Mouse (Mus musculus) thymus, adult 2 months (tissue): ENCODE measurements around the gene Phc2.

Source experiments
- CTCF ChIP-seq: fragments of 200-500 bp; IDR thresholded peaks from 2 replicates; pipeline ENCODE4 v1.5.1; 2012; ENCODE audit warnings: mild to moderate bottlenecking, control low read depth, low read length, moderate library complexity, borderline replicate concordance; ENCODE audit not compliant: control insufficient read depth, poor library complexity, insufficient read depth; ENCODE audit errors: extremely low read depth
- POLR2A ChIP-seq: fragments of 200-500 bp; IDR thresholded peaks from 2 replicates; pipeline ENCODE4 v1.6.1; 2012; ENCODE audit warnings: mild to moderate bottlenecking, low read length, control low read depth, moderate library complexity; ENCODE audit not compliant: control insufficient read depth, poor library complexity, insufficient read depth; ENCODE audit errors: extremely low read depth

DNA sequence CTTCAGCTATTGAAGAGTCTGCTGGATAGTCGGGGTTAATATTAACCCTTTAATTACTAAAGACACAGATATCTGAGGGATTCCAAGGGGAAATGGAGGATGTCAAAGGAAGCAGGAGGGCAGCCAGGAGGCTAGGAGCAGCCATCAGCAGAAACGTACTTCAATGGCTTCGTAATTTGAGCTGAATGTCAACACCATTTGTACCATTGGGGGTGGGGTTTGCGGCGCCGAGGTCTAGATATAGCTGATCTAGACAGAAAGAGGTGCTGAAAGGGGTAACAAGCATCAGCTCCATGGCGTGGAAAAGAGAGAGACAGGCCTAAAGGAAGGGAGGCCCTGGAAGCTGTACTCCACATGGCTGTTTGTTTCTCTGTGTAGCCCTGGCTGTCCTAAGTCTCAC is 7.7 kb upstream of the Phc2 start:
- TF ChIP-seq POLR2A (no peak), CTCF (no peak)
